ENCODE assay signal across 28 mouse cellular contexts in genomic region chr10:107901958-107902357, GRCm38 (mm10). TPM values are rescaled to one million over a fixed set of nuclear protein-coding genes. Genes with fewer than 3 reads are reported as not detected.
DNase-seq lines count a peak whose midpoint lies in the region; ATAC-seq lines count a peak whose summit lies in the region.
"Had no signal": no experiment of that assay in that cellular context is flagged by ENCODE, and none has a peak within 500 bp of the region (broad histone marks: within the 10 kb centered on the region; RNA-seq: fewer than 3 reads in every experiment).

No protein-coding gene starts in this region.

- no peak overlapping the region for H3K4me3 ChIP-seq in heart, embryonic 10.5 days
- no peak overlapping the region for H3K4me3 ChIP-seq in heart, embryonic 15.5 days
- H3K4me3 ChIP-seq in kidney, embryonic 16.5 days (ENCODE audit: low read length): no peak overlapping the region
- H3K4me3 ChIP-seq in stomach, embryonic 15.5 days (replicated peaks): no peak overlapping the region
- H3K4me3 ChIP-seq: forebrain, embryonic 13.5 days; heart, adult 2 months; hindbrain, embryonic 12.5 days; midbrain, embryonic 12.5 days; myocyte; neural tube, embryonic 13.5 days had no signal

- no peaks in the 10 kb centered on the region for H3K9me3 ChIP-seq in heart, embryonic 10.5 days
- no peaks in the 10 kb centered on the region for H3K9me3 ChIP-seq in heart, embryonic 15.5 days (replicated peaks)
- no peaks in the 10 kb centered on the region for H3K9me3 ChIP-seq in kidney, embryonic 16.5 days (ENCODE audit: low read length)
- no peaks in the 10 kb centered on the region for H3K9me3 ChIP-seq in stomach, embryonic 15.5 days
- H3K9me3 ChIP-seq: forebrain, embryonic 13.5 days; hindbrain, embryonic 12.5 days; midbrain, embryonic 12.5 days; neural tube, embryonic 13.5 days had no signal

- ATAC-seq in heart, embryonic 15.5 days (replicated peaks; ENCODE audit: insufficient number of reproducible peaks, insufficient read depth, low FRiP score, low read depth): no peak
- ATAC-seq in kidney, embryonic 16.5 days (ENCODE audit: low FRiP score, low TSS enrichment): no peak
- ATAC-seq in stomach, embryonic 15.5 days (ENCODE audit: insufficient read depth, low FRiP score, low read depth): no peak
- ATAC-seq: forebrain, embryonic 13.5 days; hindbrain, postnatal 0 days had no signal

- H3K27me3 ChIP-seq in heart, embryonic 10.5 days (ENCODE audit: insufficient read depth, poor library complexity, severe bottlenecking): no peaks in the 10 kb centered on the region
- H3K27me3 ChIP-seq in heart, embryonic 15.5 days: no peaks in the 10 kb centered on the region
- no peaks in the 10 kb centered on the region for H3K27me3 ChIP-seq in kidney, embryonic 16.5 days (ENCODE audit: insufficient read depth, low read length)
- H3K27me3 ChIP-seq in stomach, embryonic 15.5 days (replicated peaks): no peaks in the 10 kb centered on the region
- H3K27me3 ChIP-seq: CH12.LX; forebrain, embryonic 13.5 days; hindbrain, embryonic 12.5 days; midbrain, embryonic 12.5 days; neural tube, embryonic 13.5 days had no signal

- peaks cover 26% of the 10 kb centered on the region for H3K4me1 ChIP-seq in heart, embryonic 10.5 days
- H3K4me1 ChIP-seq in heart, embryonic 15.5 days (replicated peaks): peaks cover 19% of the 10 kb centered on the region
- H3K4me1 ChIP-seq in kidney, embryonic 16.5 days (ENCODE audit: insufficient read depth, low read length): peaks cover 15% of the 10 kb centered on the region
- H3K4me1 ChIP-seq in stomach, embryonic 15.5 days: peaks cover 3% of the 10 kb centered on the region; the same call in 1 of the 2 replicates
- H3K4me1 ChIP-seq: forebrain, embryonic 13.5 days; hindbrain, embryonic 12.5 days; midbrain, embryonic 12.5 days; neural tube, embryonic 13.5 days had no signal

- 49% methylated on average over 8 of the region's 8 CpGs for WGBS in heart, embryonic 10.5 days
- 36% methylated on average over 8 of the region's 8 CpGs for WGBS in heart, embryonic 15.5 days
- WGBS in kidney, embryonic 16.5 days: 58% methylated on average over 8 of the region's 8 CpGs
- WGBS in stomach, embryonic 15.5 days: 44% methylated on average over 8 of the region's 8 CpGs

- H3K9ac ChIP-seq in heart, embryonic 15.5 days: no peak overlapping the region
- H3K9ac ChIP-seq in kidney, embryonic 16.5 days (replicated peaks; ENCODE audit: low read length): no peak overlapping the region
- no peak overlapping the region for H3K9ac ChIP-seq in stomach, embryonic 15.5 days
- H3K9ac ChIP-seq: forebrain, embryonic 13.5 days; hindbrain, embryonic 12.5 days; liver, embryonic 14.5 days; midbrain, embryonic 12.5 days; neural tube, embryonic 13.5 days had no signal

- H3K27ac ChIP-seq in heart, embryonic 10.5 days: peak overlapping the region; percentile 45; the same call in 1 of the 2 replicates
- H3K27ac ChIP-seq in heart, embryonic 15.5 days: no peak overlapping the region
- H3K27ac ChIP-seq in kidney, embryonic 16.5 days (ENCODE audit: low read length): no peak overlapping the region
- H3K27ac ChIP-seq in stomach, embryonic 15.5 days: peak overlapping the region; percentile 62; the same call in 1 of the 2 replicates
- H3K27ac ChIP-seq: forebrain, embryonic 13.5 days; heart, adult 2 months; hindbrain, embryonic 12.5 days; hindbrain, postnatal 0 days; liver, embryonic 14.5 days; midbrain, embryonic 12.5 days; neural tube, embryonic 13.5 days had no signal

- no peaks in the 10 kb centered on the region for H3K36me3 ChIP-seq in heart, embryonic 10.5 days
- no peaks in the 10 kb centered on the region for H3K36me3 ChIP-seq in heart, embryonic 15.5 days
- no peaks in the 10 kb centered on the region for H3K36me3 ChIP-seq in kidney, embryonic 16.5 days (ENCODE audit: insufficient read depth, low read length)
- no peaks in the 10 kb centered on the region for H3K36me3 ChIP-seq in stomach, embryonic 15.5 days
- H3K36me3 ChIP-seq: hindbrain, embryonic 12.5 days; midbrain, embryonic 12.5 days; neural tube, embryonic 13.5 days had no signal

- H3K4me2 ChIP-seq in heart, embryonic 15.5 days: 0 out of 2 replicates have a peak overlapping the region, but pooled peaks have one; percentile 27
- H3K4me2 ChIP-seq in kidney, embryonic 16.5 days (replicated peaks; ENCODE audit: low read depth, low read length): 0 out of 2 replicates have a peak overlapping the region, but pooled peaks have one; percentile 5
- no peak overlapping the region for H3K4me2 ChIP-seq in stomach, embryonic 15.5 days
- H3K4me2 ChIP-seq: forebrain, embryonic 13.5 days; hindbrain, embryonic 12.5 days; midbrain, embryonic 12.5 days; neural tube, embryonic 13.5 days had no signal

- no peak for DNase-seq in heart, embryonic 10.5 days (ENCODE audit: low spot score)
- DNase-seq in heart, postnatal 4 days: no peak
- DNase-seq in heart, adult 9 months (ENCODE audit: low spot score in 2 of 2): no peak
- no peak for DNase-seq in kidney, adult 8-10 months
- no peak for DNase-seq in neural tube, embryonic 10.5 days (ENCODE audit: extremely low spot score, low spot score)
- DNase-seq: adrenal gland, adult 8-10 months; cerebellum, adult 9-10 months; cerebellum, postnatal 36 days; gastrocnemius, postnatal 14 days; heart, adult 2 months; kidney, adult 18-20 months; kidney, postnatal 10 days; layer of hippocampus, adult 9-11 months; lung, adult 2 months; right cerebral cortex, postnatal 4 days; thymus, postnatal 14 days had no signal

RNA-seq across cellular contexts. Expression of gene Otogl, which starts 10.0 kb away (rescaled TPM):
- polyA plus RNA-seq in heart, embryonic 10.5 days (2016; fragmentation: Nextera tagmentation; extraction: Ambion mirVana): 0.06 and 0.10 TPM in 2 replicates
- total RNA-seq in heart, postnatal 4 days (2021): under 1 TPM; 0.05 to 0.11 TPM
- 0.04 and 0.05 TPM in 2 replicates for polyA plus RNA-seq in heart, embryonic 15.5 days (2015; fragmentation: Nextera tagmentation; extraction: Ambion mirVana)
- 0.06 TPM in 2 replicates for polyA plus RNA-seq in kidney, embryonic 16.5 days (2015; fragmentation: Nextera tagmentation; extraction: Ambion mirVana)
- polyA plus RNA-seq in stomach, embryonic 15.5 days (2015; fragmentation: Nextera tagmentation; extraction: Ambion mirVana): 0.04 and 0.06 TPM in 2 replicates
- polyA plus RNA-seq: forebrain, embryonic 13.5 days; midbrain, embryonic 12.5 days; neural tube, embryonic 13.5 days; spleen, adult 2 months had no signal

Comparison
In these comparisons a context has a peak if more than half of its experiments do, and no peak if none do; other contexts are left out.
1. H3K27ac ChIP-seq: peak in heart, embryonic 10.5 days (single experiment) and stomach, embryonic 15.5 days (single experiment); none in heart, embryonic 15.5 days (single experiment) and kidney, embryonic 16.5 days (single experiment).